Mouse (Mus musculus): Measurements from ENCODE around the gene Wdr35. TPM values are rescaled to one million over a fixed set of nuclear protein-coding genes. Genes with fewer than 3 reads are reported as not detected.

The Wdr35 gene
- polyA plus RNA-seq, 1 experiment from 2014 or later = 22.8 TPM

GRCm38 (mm10) chr12:9071493-9071892 lies 97.8 kb downstream of the Wdr35 start:
- Histone ChIP-seq H3K27ac (ENCODE audit: low read depth, low read length) (no peak overlapping the region), H3K27me3 (ENCODE audit: control insufficient read depth, insufficient read depth, low read length) (no peaks in the 10 kb centered on the region), H3K9me3 (ENCODE audit: control insufficient read depth, low read length) (no peaks in the 10 kb centered on the region), H3K36me3 (ENCODE audit: control insufficient read depth, insufficient read depth, low read length) (no peaks in the 10 kb centered on the region), H3K9ac (ENCODE audit: low read depth, low read length) (no peak overlapping the region), H3K4me2 (replicated peaks; ENCODE audit: low read depth, low read length) (no peak overlapping the region), H3K4me3 (ENCODE audit: low read depth, low read length) (no peak overlapping the region), H3K4me1 (replicated peaks; ENCODE audit: control insufficient read depth, insufficient read depth, low read length) (no peaks in the 10 kb centered on the region)
- DNase-seq (ENCODE audit: low spot score) = no peak
- peak; percentile 74 for ATAC-seq (ENCODE audit: low FRiP score)
- WGBS = 59% methylated on average over 4 of the region's 4 CpGs

DNA sequence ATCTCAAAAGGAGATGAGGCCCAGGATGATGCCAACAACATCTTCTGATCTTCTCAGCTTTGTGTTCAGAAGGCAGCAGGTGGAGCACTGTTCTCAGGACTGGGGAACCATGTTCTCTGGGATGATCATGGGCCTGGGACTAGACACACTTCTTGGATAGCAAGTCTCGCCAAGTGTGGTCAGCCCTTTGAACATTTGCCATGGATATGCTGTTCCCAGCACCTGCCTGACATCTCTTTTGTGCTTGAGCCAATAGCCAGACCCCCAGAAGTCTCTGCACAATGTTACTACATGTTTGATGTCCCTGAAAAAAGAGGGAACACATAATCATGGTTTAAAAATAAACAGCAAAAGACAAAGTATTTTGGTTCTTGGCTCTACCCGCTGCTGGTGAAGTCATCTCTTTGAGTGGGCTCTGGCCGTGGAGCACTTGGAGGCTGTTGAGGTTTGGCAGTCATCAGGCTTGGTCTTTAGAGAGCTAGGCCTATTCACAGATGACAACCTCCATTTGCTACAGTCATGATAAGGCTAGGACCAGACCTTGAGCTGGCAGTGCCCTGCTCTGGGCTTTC lies 103.9 kb downstream of the Wdr35 start:
- 95% methylated on average over 3 of the region's 3 CpGs for WGBS
- H3K27me3 ChIP-seq (ENCODE audit: control insufficient read depth, insufficient read depth, low read length) = no peaks in the 10 kb centered on the region

More for the DNA sequence above, 103.9 kb downstream of the Wdr35 start:
- no peak for ATAC-seq (ENCODE audit: low FRiP score)
- no peak overlapping the region for H3K9ac ChIP-seq (ENCODE audit: low read depth, low read length)
- no peak overlapping the region for H3K27ac ChIP-seq (ENCODE audit: low read depth, low read length)
- no peak overlapping the region for H3K4me2 ChIP-seq (replicated peaks; ENCODE audit: low read depth, low read length)
- H3K4me1 ChIP-seq (replicated peaks; ENCODE audit: control insufficient read depth, insufficient read depth, low read length) = no peaks in the 10 kb centered on the region
- H3K4me3 ChIP-seq (ENCODE audit: low read depth, low read length) = no peak overlapping the region
- DNase-seq (ENCODE audit: low spot score) = no peak
- H3K9me3 ChIP-seq (ENCODE audit: control insufficient read depth, low read length) = no peaks in the 10 kb centered on the region
- no peaks in the 10 kb centered on the region for H3K36me3 ChIP-seq (ENCODE audit: control insufficient read depth, insufficient read depth, low read length)

Other genes starting within 250 kb of the Wdr35 start
- 49.3 and 62.4 TPM in 2 replicates for gene Sdc1, start 202.6 kb upstream of the Wdr35 start, polyA plus RNA-seq (2014; fragmentation: Nextera tagmentation; extraction: Ambion mirVana)
- 104 and 164 TPM in 2 replicates for gene Laptm4a, start 52.2 kb upstream of the Wdr35 start, polyA plus RNA-seq (2014; fragmentation: Nextera tagmentation; extraction: Ambion mirVana)
- 1.2 and 1.6 TPM in 2 replicates for gene Matn3, start 26.0 kb upstream of the Wdr35 start, polyA plus RNA-seq (2014; fragmentation: Nextera tagmentation; extraction: Ambion mirVana)
- gene Ttc32, start 56.1 kb downstream of the Wdr35 start, polyA plus RNA-seq (2014; fragmentation: Nextera tagmentation; extraction: Ambion mirVana) = 21.3 and 23.4 TPM in 2 replicates